Mouse (Mus musculus) ES-E14 (cell line): ENCODE results near the gene Capn2. TPM values are rescaled to one million over a fixed set of nuclear protein-coding genes. Genes with fewer than 3 reads are reported as not detected.

ENCODE experiments used
- DNase-seq: peaks from one replicate; pipeline ENCODE4 v3.0.0-alpha.2; 2013; ENCODE audit warnings: low read depth, low spot score
- H3K27ac ChIP-seq: 2 replicates; pipeline ENCODE4 v1.5.1; 2012; ENCODE audit warnings: low read depth, mild to moderate bottlenecking, low read length, moderate library complexity, mixed read lengths; ENCODE audit not compliant: poor library complexity, insufficient read depth, severe bottlenecking
- H3K36me3 ChIP-seq: 2 replicates; pipeline ENCODE4 v1.6.1; 2012; ENCODE audit warnings: mild to moderate bottlenecking, low read length, moderate library complexity, mixed read lengths; ENCODE audit not compliant: control insufficient read depth, poor library complexity, insufficient read depth, severe bottlenecking
- H3K4me1 ChIP-seq, 2 experiments: fragments of 150-350 bp in 1 of 2; sonication (generic) in 1 of 2; 2 replicates each; pipeline ENCODE4 v1.6.1; 2012; ENCODE audit warnings: low read length in 2 of 2, mild to moderate bottlenecking in 1 of 2, mixed read lengths in 1 of 2; ENCODE audit not compliant: control insufficient read depth in 2 of 2, insufficient read depth in 2 of 2, poor library complexity in 1 of 2
- H3K4me3 ChIP-seq, 2 experiments: fragments of 150-350 bp in 1 of 2; sonication (generic) in 1 of 2; 2 replicates each; pipeline ENCODE4 v1.5.1; 2012; ENCODE audit warnings: low read length in 2 of 2, low read depth in 1 of 2, mild to moderate bottlenecking in 1 of 2, mixed read lengths in 1 of 2; ENCODE audit not compliant: insufficient read depth in 1 of 2, poor library complexity in 1 of 2, severe bottlenecking in 1 of 2
- H3K9ac ChIP-seq: 2 replicates; pipeline ENCODE4 v1.6.1; 2012; ENCODE audit warnings: low read depth, mild to moderate bottlenecking, low read length, mixed read lengths; ENCODE audit not compliant: poor library complexity, insufficient read depth, severe bottlenecking
- H3K9me3 ChIP-seq: fragments of 150-350 bp; sonication (generic); 2 replicates; pipeline ENCODE4 v1.6.1; 2012; ENCODE audit warnings: low read depth, mild to moderate bottlenecking, low read length; ENCODE audit not compliant: control insufficient read depth, insufficient read depth
- CHD2 ChIP-seq: IDR thresholded peaks from 2 replicates; pipeline ENCODE4 v1.6.1; 2014; ENCODE audit warnings: mild to moderate bottlenecking, low read depth, low read length, inconsistent platforms
- HCFC1 ChIP-seq: IDR thresholded peaks from 2 replicates; pipeline ENCODE4 v1.6.1; 2012; ENCODE audit warnings: low read length, inconsistent platforms, borderline replicate concordance; ENCODE audit not compliant: insufficient read depth
- MAFK ChIP-seq: IDR thresholded peaks from 2 replicates; pipeline ENCODE4 v1.6.1; 2014; ENCODE audit warnings: mild to moderate bottlenecking, low read depth, low read length, inconsistent platforms; ENCODE audit not compliant: insufficient read depth
- ZC3H11A ChIP-seq: IDR thresholded peaks from 2 replicates; pipeline ENCODE4 v1.6.1; 2012; ENCODE audit warnings: low read depth, mild to moderate bottlenecking, inconsistent platforms, low read length, borderline replicate concordance
- ZNF384 ChIP-seq: IDR thresholded peaks from 2 replicates; pipeline ENCODE4 v1.6.1; 2012; ENCODE audit warnings: low read depth, low read length, inconsistent platforms
- in situ Hi-C, 2 experiments: fragments of 600-800 bp; cut with MboI; formaldehyde crosslinking; loops; one replicate each; pipeline ENCODE4 v1.15.1; 2025; ENCODE audit warnings: low sequenced_read_pairs in 2 of 2, inconsistent platforms in 1 of 2; ENCODE audit not compliant: unreplicated experiment in 2 of 2
- total RNA-seq: library from RNA; depleted of rRNA; stranded (reverse); fragments of 300-350 nt; gene quantifications from 2 replicates; pipeline ENCODE4 v1.2.3, GENCODE M21; 2012

The Capn2 gene
- total RNA-seq, 1 experiment = 72.3 TPM

- in situ Hi-C loops = no loop called here
- H3K27ac ChIP-seq = no peak overlapping the region
- no peaks in the 10 kb centered on the region for H3K9me3 ChIP-seq
- no peak overlapping the region for H3K4me3 ChIP-seq
- TF ChIP-seq ZNF384 (no peak), ZC3H11A (no peak), HCFC1 (no peak), MAFK (no peak), CHD2 (no peak)
- no peaks in the 10 kb centered on the region for H3K4me1 ChIP-seq
- DNase-seq = no peak
- H3K36me3 ChIP-seq = no peaks in the 10 kb centered on the region
- H3K9ac ChIP-seq = no peak overlapping the region
Observed at GRCm38 (mm10) chr1:182481138-182481537, 36.3 kb downstream of the Capn2 start.

GRCm38 (mm10) chr1:182478935-182479334 lies 38.5 kb downstream of the Capn2 start:
- H3K9ac ChIP-seq = no peak overlapping the region
- no peak for DNase-seq
- in situ Hi-C loops = no loop called here
- TF ChIP-seq MAFK = no peak
- no peak for TF ChIP-seq ZC3H11A
- H3K36me3 ChIP-seq = no peaks in the 10 kb centered on the region; the same call in 1 of the 2 replicates
- H3K4me3 ChIP-seq = no peak overlapping the region
- no peaks in the 10 kb centered on the region for H3K4me1 ChIP-seq
- H3K9me3 ChIP-seq = no peaks in the 10 kb centered on the region
- H3K27ac ChIP-seq = no peak overlapping the region

GRCm38 (mm10) chr1:182475005-182475796 lies 42.2 kb downstream of the Capn2 start:
- in situ Hi-C loops = no loop called here
- Histone ChIP-seq H3K9me3 (no peaks in the 10 kb centered on the region), H3K27ac (no peak overlapping the region), H3K36me3 (no peaks in the 10 kb centered on the region; the same call in 1 of the 2 replicates), H3K4me3 (no peak overlapping the region), H3K9ac (no peak overlapping the region), H3K4me1 (no peaks in the 10 kb centered on the region)
- TF ChIP-seq CHD2 (no peak), HCFC1 (no peak), ZC3H11A (no peak), ZNF384 (no peak), MAFK (no peak)
- DNase-seq = no peak

GRCm38 (mm10) chr1:182465978-182466377 lies 51.4 kb downstream of the Capn2 start:
- H3K4me3 ChIP-seq = no peak overlapping the region
- H3K4me1 ChIP-seq = no peaks in the 10 kb centered on the region
- H3K27ac ChIP-seq = no peak overlapping the region
- in situ Hi-C loops = no loop called here
- no peaks in the 10 kb centered on the region for H3K9me3 ChIP-seq
- no peak for DNase-seq
- no peaks in the 10 kb centered on the region; the same call in 1 of the 2 replicates for H3K36me3 ChIP-seq
- no peak overlapping the region for H3K9ac ChIP-seq
- no peak for TF ChIP-seq HCFC1
- no peak for TF ChIP-seq ZC3H11A
- TF ChIP-seq MAFK = no peak
- TF ChIP-seq CHD2 = no peak
- TF ChIP-seq ZNF384 = no peak

GRCm38 (mm10) chr1:182465309-182465708 lies 52.1 kb downstream of the Capn2 start:
- H3K36me3 ChIP-seq = no peaks in the 10 kb centered on the region; the same call in 1 of the 2 replicates
- in situ Hi-C loops = no loop called here
- H3K4me1 ChIP-seq = no peaks in the 10 kb centered on the region
- no peak for TF ChIP-seq MAFK
- peak; percentile 0; the same call in 1 of the 2 replicates for TF ChIP-seq ZNF384
- no peak for TF ChIP-seq ZC3H11A
- no peak for TF ChIP-seq HCFC1
- no peak for TF ChIP-seq CHD2
- no peak for DNase-seq
- no peak overlapping the region for H3K27ac ChIP-seq
- H3K9ac ChIP-seq = no peak overlapping the region
- no peaks in the 10 kb centered on the region for H3K9me3 ChIP-seq
- no peak overlapping the region for H3K4me3 ChIP-seq
